Mouse (Mus musculus): ENCODE data around the gene Vegfb. TPM values are rescaled to one million over a fixed set of nuclear protein-coding genes. Genes with fewer than 3 reads are reported as not detected.

The Vegfb gene
- total RNA-seq (2021) = 100 to 1,000 TPM; 110 to 139 TPM
- long read RNA-seq, experiment 1, transcript Vegfb-201 (7 exons, 1,281 nt) = minor isoform, 56 of 196 reads
- long read RNA-seq, experiment 1, transcript Vegfb-202 (7 exons, 1,158 nt) = major isoform, 86 of 196 reads
- long read RNA-seq, experiment 1, partial matches to known transcripts = 43 of 196 reads
- long read RNA-seq, experiment 1, other reads (novel, unspliced or antisense) = 11 of 196 reads
- long read RNA-seq, experiment 2, transcript Vegfb-202 (7 exons, 1,158 nt) = major isoform, 48 of 110 reads
- long read RNA-seq, experiment 2, transcript Vegfb-201 (7 exons, 1,281 nt) = minor isoform, 34 of 110 reads
- long read RNA-seq, experiment 2, partial matches to known transcripts = 11 of 110 reads
- long read RNA-seq, experiment 2, other reads (novel, unspliced or antisense) = 17 of 110 reads

- DNase-seq = peak; percentile 84
Measured at GRCm38 (mm10) chr19:6987061-6987903, at the start of gene Vegfb. Gene Vegfb, minus strand, starts transcription at chr19:6987651.

DNA sequence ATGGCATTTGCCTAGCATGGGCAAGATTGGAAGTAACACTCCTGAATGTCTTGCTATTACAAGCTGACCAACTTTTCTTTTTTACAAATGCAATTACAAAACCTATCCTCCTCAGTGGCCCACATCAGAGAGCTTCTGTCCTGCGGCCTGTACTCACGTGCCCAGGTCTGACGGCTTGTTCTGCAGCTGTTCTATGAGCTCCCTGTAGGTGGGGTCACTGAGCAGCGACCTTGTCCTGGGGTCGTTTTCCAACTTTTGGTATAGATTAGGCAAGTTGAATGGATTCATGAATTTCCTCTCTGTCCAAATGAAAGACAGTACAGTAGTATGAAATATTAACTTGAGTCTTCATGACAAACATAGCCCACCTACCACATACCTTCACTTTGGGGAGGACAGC lies 46.6 kb upstream of the Vegfb start:
- DNase-seq = no peak

DNA sequence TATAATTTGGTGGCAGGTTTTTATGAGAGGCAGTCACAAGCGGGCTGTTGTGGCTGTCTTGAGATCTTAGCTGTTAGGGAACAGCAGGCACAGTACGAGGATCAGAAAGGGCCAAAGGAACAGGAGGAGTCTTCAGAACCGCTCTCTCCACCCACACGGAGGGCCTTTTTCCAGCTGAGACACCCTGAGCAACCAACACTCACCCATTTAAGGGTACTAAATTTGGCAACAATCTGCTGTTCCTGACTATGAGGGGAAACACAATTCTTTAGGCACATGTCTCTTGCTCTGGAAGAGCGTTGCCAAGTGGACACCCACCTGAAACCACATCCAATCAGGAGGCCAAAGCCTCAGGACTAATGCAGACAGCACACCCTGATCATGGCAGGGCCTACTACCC lies 42.1 kb upstream of the Vegfb start:
- no peak for DNase-seq

- peak; percentile 77 for DNase-seq
Measured at GRCm38 (mm10) chr19:7020224-7020641, 32.8 kb upstream of the Vegfb start.

DNA sequence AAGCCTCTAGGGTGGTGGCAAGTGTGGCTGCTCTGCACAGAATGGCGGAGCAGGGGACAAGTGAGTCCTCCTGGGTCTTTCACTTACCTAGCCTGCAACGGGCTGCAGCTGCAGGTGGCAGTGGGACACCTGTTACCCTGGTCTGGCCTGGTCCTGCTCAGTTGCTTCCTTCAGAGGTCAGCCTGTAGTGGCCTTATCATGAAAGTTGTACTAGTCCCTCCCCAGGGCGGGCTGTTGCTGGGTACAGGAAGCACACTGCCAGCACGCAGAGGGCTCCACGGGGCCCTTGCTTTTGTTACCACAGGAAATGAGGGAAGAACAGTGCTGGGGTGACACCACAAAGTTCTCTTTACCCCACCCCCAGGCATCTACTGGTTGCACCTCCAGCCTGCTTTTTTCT lies 31.7 kb upstream of the Vegfb start, which contains the start of gene Fermt3:
Fermt3 (minus strand) TSS at position 279 of the 400 bp plus-strand sequence.
- DNase-seq = peak; percentile 38

DNA sequence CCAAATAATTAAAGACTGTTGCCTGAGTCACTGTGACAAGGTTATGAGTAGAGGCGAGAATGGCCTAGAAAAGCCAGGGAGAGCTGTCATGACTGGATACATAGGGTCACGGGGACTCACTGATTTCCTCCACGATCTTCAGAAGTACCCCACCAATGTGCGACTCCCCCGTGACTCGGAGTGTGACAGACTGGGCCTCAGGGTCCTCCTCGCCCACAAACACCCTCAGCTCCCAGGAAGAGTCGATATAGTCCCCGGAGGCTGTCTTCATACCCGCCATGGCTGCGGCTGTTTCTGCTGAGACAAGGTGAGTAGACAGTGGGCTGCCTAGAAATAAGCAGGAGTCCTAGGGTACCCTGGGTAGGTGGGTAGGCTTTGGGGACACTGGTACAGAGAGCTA lies 31.1 kb upstream of the Vegfb start:
- DNase-seq = peak; percentile 7

DNA sequence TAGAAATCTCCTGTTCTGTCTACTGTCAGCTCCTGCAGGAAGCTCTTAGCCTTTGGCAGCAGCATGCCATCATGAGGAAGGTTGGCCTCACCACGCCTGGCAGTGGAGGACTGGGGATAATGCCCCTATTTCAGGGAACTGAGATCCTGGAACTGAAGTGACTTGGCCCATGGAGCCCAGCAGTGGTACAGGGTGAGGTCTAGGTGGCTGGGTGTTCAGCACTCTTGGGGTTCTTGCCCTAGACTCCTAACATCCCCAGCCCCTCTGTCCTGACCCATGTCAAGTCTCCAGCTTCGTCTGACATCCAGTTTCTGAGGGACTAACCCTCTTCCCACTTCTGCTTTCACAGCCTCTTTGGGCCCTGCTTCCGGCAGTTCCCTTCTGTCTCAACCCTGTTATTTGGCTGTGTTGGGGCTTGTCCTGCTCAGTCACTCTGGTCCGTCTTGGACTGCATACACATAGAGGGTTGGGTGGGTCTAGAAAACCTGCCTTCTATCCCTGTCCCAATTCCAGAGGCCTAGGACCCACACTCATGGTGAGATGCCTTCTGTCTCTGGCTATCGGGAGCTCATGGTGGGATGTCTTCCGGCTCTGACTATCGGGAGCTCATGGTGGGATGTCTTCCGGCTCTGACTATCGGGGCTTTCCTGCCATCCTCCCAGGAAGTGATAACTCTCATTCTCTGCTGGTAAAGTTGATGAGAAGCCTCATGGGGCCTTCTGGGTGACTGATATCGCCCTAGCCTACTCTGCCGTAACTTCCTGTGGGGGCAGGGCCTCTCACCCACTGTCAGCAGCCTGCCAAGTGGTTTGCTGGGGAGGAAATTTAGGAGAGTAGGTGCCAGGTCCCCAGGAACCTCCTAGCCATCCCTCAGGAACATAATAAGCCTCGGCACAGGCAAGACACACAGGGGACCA lies 30.3 kb upstream of the Vegfb start:
- DNase-seq = peak; percentile 8

DNA sequence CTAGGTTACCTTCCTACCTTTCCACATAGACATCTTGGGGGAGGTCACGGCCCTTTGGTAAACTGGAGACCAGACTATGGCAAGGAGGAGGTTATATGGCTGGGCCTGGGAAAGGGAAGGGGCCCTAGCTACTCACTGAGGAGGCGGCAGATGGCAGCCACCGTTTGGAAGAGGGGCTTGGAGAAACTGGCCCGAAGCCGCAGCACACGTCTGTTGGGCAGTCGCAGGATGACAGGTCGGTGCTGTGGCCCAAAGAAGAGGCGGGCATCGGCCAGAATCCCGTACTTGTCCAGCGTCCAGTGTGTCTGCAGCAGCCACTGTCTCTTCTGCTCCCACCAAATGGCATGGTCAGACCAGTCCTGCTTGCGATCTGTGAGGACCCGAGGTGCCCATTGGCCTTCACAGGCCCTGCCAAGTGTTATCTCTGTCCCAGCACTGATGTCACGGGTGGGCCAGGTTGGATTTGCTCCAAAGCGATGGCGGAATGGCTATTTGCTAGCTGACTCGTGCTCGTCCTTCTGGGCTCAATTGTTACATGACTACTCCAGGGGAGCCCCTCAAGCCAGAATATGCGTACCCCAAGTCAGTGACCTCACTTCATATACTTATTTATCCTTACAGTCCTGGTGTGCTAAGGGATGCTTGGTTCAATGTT lies 27.2 kb upstream of the Vegfb start:
- peak; percentile 10 for DNase-seq

DNA sequence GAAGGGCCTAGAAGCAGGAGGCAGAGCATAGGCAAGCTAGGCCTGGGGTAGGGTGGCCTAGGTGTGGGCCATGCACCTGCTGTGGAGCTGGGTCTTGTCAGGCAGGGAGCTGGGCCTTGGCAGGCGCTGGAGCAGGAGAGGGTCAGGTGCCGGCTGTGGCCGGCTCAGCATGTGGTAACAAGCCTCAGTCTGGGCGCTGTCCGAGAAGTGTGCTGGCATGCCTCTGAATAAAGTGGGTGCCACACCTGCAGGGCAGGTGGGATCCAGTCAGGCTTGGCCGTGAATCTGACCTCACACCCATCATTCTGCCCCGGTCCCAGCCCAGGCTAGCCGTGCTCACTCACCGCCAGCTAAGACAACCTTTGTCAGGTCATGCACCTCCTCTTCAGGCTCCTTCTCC lies 26.5 kb upstream of the Vegfb start:
- no peak for DNase-seq

GRCm38 (mm10) chr19:7012426-7012825 lies 25.0 kb upstream of the Vegfb start:
- DNase-seq = no peak

DNA sequence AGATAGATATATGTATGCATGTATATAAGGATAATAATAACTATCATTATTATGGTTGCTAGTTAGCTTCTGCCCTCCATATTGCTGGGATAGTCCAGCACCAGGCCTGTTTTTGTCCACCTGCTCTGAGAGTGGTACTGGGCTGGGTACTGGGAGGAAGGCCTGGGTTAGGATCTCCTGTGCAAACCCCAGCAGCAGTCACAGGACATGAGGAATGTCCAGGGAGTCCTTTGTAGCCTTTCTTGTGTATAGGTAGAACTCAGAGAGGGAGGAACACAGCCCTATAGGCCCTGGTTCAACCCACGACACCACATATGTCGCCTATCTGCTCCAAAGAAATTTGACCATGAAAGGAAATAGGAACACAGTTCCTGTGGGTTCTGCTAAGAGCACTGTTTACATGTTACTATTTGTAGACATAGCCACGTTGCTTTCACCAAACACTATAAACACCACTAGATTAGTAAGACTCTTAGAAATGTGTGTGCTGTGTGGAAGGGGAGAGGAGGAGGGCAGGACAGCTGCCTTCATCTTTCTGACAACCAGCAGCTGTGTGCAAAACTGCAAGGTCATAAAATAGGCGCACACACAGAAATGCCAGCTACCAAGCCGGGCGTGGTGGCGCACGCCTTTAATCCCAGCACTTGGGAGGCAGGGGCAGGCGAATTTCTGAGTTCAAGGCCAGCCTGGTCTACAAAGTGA lies 19.6 kb upstream of the Vegfb start:
- DNase-seq = no peak

GRCm38 (mm10) chr19:6999360-7000063 lies 12.1 kb upstream of the Vegfb start:
- DNase-seq = peak; percentile 5

DNA sequence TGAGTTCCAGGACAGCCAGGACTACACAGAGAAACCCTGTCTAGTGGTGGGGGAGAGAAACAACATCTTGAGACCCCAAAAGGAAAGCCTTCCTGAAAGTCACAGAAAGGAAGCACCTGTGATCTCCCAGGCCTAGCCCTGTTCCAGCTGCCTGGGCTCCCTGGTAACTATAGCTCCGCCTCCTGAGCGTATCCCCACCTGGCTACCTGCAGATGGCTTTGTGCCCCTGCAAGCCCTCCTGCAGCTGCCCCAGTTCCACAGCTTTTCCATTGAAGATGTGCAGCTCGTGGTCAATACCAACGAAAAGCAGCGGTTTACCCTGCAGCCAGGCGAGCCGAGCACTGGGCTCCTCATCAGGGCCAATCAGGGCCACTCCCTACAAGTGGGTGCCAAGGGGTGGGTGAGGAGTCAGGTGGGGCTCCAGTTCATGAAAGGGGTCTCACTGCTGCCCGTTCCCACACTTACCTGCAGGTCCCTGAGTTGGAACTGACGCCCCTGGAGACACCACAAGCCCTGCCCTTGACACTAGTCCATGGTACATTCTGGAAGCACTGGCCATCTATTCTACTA lies 10.4 kb upstream of the Vegfb start:
- DNase-seq = no peak

- DNase-seq = peak; percentile 94
Measured at GRCm38 (mm10) chr19:6996006-6996405, 8.6 kb upstream of the Vegfb start, which contains the start of the genes Nudt22 and Trpt1. Gene Nudt22, minus strand, starts transcription at chr19:6996117. Gene Trpt1, plus strand, starts transcription at chr19:6996131.

GRCm38 (mm10) chr19:6995255-6995991 lies 8.0 kb upstream of the Vegfb start:
- peak; percentile 52 for DNase-seq

DNA sequence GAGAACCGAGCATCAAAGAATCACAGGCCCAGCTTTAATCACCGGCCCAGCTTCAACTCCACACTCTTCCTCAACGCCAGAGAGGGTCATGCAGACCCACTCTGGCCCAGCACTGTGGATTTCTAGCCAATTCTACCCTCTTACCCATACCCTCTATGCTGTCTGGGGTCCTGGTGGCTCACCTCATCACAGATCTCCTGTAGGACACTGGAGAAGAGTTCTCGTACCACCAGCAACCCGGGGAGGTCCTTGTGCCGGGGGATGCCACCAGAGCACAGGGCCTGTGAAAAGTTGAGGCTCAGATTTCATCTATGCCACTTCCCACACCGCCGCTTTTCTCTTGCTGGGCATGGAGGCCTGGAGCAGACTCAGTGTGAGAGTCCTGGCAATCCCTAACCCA lies 7.0 kb upstream of the Vegfb start:
- no peak for DNase-seq

- no peak for DNase-seq
Measured at GRCm38 (mm10) chr19:6994002-6994401, 6.6 kb upstream of the Vegfb start.

DNA sequence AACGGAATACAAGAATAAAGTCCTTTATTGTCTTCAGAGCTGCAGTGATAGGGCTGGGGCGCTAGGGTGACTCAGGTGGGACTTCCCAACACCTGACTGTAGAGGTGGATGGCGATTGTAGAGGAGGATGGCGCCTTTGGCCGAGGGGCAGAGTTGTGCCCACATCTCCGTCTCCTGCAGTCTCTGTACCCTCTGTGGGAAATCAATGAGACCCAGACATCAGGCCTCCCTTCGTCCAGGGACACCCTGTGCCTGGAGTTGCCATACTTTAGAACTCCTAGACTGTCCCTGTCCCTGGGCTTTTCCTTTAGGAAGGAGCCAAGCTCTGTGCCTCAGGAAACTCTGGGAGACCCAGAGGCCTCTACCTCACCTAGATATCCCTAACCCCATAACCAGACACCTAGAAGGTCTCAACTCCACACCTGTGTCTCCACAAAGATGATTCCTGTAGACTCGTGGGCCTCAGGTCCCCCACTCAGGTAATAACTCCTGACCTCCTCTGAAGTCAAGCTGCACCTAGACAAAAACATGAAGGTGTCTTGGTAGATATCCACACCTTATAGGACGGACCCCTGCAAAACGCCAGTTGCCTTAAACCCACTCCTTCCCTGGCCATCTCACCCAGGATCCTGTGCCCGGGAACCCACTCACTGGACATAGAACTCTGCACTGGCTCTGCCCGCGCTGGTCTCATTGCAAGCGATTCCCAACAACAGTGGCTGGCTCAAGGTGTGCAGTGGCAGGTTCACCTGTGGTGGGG lies 5.7 kb upstream of the Vegfb start:
- DNase-seq = peak; percentile 6
